Mouse (Mus musculus) central nervous system, embryonic 14 days (tissue): ENCODE measurements around the gene Gsc. TPM values are rescaled to one million over a fixed set of nuclear protein-coding genes. Genes with fewer than 3 reads are reported as not detected.

Source experiments
- polyA plus RNA-seq: library from polyadenylated mRNA; depleted of rRNA; stranded (reverse); fragments of >200 nt; gene quantifications from 2 replicates; pipeline ENCODE4 v1.2.3, GENCODE M21; 2012; rRNA removed

Gene Gsc
- 0.79 and 4.2 TPM in 2 replicates for polyA plus RNA-seq

DNA sequence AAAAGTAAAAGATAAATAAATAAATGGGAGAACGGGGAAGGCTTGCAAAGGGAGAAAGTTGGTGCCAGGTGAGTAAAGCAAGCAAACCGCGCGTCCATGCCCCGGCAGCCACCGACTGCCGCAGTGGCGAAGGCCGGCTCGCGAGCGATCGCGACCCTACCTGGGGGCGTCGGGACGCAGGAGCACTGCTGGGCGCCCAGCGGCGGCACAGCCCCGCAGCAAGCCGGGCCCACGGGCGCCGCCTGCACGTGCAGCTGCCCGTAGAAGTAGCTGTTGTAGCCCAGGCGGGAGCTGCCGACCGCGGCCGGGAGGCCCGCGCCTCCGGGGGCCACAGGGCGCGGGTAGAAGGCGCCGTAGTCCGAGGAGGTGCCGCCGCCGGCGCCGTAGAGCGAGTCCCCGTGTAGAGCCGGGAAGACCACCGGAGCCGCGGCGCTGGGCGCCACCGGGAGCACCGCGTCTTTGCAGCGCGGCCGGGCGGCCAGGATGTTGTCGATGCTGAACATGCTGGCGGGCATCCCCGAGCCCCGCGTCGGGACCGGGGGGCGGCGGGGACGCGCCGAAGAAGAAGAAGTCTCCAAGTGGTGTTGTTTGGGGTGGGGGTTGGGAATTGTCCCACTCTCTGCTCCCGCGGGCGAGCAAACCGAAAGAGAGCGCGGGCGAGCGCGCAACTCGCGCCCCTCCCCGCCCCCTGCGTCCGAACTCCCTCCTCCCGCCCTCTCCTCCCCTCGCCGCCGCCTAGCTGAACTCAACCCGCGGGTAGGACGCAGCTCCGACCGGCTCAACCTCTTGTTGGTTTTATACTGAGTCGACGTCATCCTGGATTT lies at the start of gene Gsc:
Gsc (minus strand) TSS at position 730 of the 824 bp plus-strand sequence.

Other genes starting within 250 kb of the Gsc start
- 0.92 and 4.2 TPM in 2 replicates for gene Serpina3g, start 237.1 kb downstream of the Gsc start, polyA plus RNA-seq
- gene Serpina3i, start 210.2 kb downstream of the Gsc start, polyA plus RNA-seq, result 0.09 and 0.11 TPM in 2 replicates
- gene Serpina3j, start 158.8 kb downstream of the Gsc start, polyA plus RNA-seq, result not detected in 2 replicates
- not detected in 2 replicates for gene Serpina3k, start 134.8 kb downstream of the Gsc start, polyA plus RNA-seq
- not detected in 2 replicates for gene Serpina3m, start 134.8 kb downstream of the Gsc start, polyA plus RNA-seq
- 0.44 and 1.6 TPM in 2 replicates for gene Serpina3n, start 66.6 kb downstream of the Gsc start, polyA plus RNA-seq